Mouse (Mus musculus) duodenum, adult 2 months (tissue): Measurements from ENCODE around the gene Prl7a1. TPM values are rescaled to one million over a fixed set of nuclear protein-coding genes. Genes with fewer than 3 reads are reported as not detected.

Source experiments
- polyA plus RNA-seq: library from polyadenylated mRNA; depleted of rRNA; stranded (reverse); fragments of >200 nt; gene quantifications from 2 replicates; pipeline ENCODE4 v1.2.3, GENCODE M21; 2012; ENCODE audit warnings: low replicate concordance; rRNA removed

The Prl7a1 gene
- polyA plus RNA-seq = not detected in 2 replicates

DNA sequence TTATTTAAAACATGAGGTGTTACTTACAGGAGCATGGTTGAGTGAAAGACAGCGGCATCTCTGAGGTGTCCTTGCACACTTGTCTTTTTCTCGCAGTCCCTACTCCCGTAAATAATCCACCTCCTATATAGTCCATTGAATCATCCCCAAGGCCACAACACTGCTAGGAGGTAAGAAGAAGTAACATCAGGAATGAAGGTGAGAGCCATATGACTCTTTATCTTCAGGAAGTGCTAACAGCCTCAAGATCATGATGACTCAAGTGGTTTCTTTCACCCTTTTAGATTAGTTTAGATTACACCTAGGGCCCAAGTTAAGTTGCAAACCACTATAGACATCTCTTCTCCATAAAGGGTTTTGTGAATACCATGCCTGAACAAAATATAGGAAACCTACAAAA lies at the start of gene Prl7a1:
Gene Prl7a1 (minus strand): TSS at position 101 of the 400 bp plus-strand sequence.

DNA sequence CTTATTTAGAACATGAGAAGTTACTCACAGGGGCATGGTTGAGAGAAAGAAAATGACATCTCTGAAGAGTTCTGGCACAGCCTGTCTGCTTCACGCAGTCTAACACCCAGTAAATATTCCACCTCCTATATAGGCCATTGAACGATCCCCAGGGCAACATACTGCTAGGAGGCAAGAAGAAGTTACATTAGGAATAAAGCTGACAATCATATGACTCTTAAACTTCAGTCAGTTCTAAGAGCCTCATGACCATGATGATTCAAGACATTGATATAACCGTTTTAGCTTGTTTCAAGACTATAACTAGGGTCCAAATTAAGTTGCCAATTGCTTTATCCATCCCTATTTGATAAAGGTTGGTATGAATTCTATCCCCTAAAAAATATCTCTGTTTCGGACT lies 25.6 kb upstream of the Prl7a1 start, which contains the start of gene Prl7a2:
Gene Prl7a2 (minus strand): TSS at position 101 of the 400 bp plus-strand sequence.

DNA sequence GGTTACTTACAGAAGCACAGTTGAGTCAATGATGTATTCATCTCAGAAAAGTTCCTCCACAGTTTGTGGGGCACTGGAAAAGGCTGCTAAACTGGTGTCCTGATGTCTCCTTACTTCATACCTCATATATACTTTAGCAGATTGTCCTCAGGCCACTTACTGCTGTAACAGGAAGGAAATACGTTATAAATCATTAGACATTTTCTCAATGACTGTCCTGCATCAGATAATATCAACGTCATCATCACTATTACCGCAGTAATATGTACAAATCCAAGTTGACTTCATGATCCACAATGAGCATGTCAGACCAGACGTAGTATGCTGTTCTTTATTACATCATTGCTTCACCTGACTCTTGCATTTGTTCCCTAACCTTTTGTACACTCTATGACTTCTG lies 31.8 kb downstream of the Prl7a1 start, which contains the start of gene Prl7b1:
Gene Prl7b1 (minus strand): TSS at position 101 of the 400 bp plus-strand sequence.

Other genes starting within 250 kb of the Prl7a1 start
- gene Prl8a6, start 203.8 kb downstream of the Prl7a1 start, polyA plus RNA-seq = not detected in 2 replicates
- gene Prl8a8, start 129.3 kb downstream of the Prl7a1 start, polyA plus RNA-seq = not detected in 2 replicates
- gene Prl8a9, start 77.9 kb downstream of the Prl7a1 start, polyA plus RNA-seq = not detected in 2 replicates
- gene Prl8a1, start 60.3 kb downstream of the Prl7a1 start, polyA plus RNA-seq = not detected in 2 replicates
- not detected in 2 replicates for gene Prl7b1, start 31.9 kb downstream of the Prl7a1 start, polyA plus RNA-seq
- not detected in 2 replicates for gene Prl7a2, start 25.5 kb upstream of the Prl7a1 start, polyA plus RNA-seq
- gene Prl7d1, start 74.2 kb upstream of the Prl7a1 start, polyA plus RNA-seq = not detected in 2 replicates
- not detected in 2 replicates for gene Prl7c1, start 138.3 kb upstream of the Prl7a1 start, polyA plus RNA-seq
- not detected in 2 replicates for gene Prl2a1, start 159.2 kb upstream of the Prl7a1 start, polyA plus RNA-seq
- not detected in 2 replicates for gene Prl2c1, start 206.8 kb upstream of the Prl7a1 start, polyA plus RNA-seq